Mouse (Mus musculus) kidney, postnatal 25 days (tissue): ENCODE measurements at regions not wholly inside any gene's neighbourhood (a gene's known extent, or its start where the extent isn't known, plus 50 kb on each side); places are given as distances from the start of the nearest gene placed in this dataset.

Source experiments
- DNase-seq, 2 experiments: peaks; one replicate each; pipeline ENCODE4 v3.0.0; 2021; ENCODE audit warnings: mixed read lengths in 2 of 2

- DNase-seq: no peak
Observed at GRCm38 (mm10) chr13:60057761-60058274, 119.3 kb downstream of the Gas1 start.

DNA sequence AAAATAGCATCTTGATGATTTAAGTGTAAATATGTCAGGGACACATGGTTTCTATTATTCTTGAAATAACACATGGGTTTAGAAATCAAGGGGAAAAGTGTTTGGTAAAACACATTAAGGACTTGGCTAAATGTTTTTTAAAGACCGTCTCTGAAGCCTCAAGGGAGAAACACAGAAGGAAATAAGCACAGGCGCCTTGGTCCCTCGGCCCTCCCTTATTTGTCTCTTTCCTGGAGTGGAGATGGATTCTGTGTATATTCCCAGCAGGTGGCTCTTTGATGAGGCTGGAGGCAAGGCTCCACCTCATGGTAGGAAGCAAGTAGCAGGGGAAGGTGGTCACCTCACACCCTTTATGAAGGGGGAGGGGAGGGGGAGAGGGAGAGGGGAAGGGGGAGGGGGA, 122.6 kb downstream of the Gas1 start:
- DNase-seq: no peak

DNA sequence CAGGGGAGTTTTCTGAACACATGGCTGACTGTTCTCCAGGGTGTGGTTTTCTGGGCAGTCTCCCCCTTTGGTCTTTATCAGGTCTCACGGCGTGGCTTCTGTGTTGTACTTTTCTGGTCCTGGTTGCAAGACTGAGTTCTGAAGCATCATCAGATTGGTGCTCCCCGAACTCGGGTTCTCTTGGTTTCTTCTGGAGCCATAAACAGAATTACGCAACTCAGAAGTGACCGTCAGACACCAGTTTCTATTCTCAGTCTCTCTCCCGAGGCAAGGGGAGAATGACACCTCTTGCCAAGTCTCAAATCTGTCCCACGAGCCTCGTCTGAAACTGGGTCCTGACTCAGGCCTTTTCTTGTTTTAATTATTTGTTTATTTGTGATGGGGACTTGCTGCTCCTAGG, 123.1 kb downstream of the Gas1 start:
- DNase-seq: peak in 1 of 2 experiments; percentile 19

DNA sequence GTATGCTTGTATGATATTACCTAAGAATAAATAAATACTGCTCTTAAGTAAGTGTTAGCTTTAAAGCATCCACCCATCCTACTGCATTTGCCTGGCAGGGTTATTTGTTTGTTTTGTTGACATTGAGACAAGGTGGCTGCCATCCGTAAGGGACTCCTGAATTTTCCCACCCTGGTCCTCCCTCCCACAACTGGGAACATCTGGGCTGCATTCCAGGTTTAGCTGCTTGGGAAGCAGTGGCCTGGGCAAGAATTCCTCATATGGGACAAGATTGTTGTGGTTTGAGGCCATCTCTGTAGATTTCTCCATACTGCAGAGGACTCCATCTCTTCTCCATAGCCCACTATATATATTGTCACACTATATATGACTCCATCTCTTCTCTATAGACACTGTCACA, 125.3 kb downstream of the Gas1 start:
- no peak for DNase-seq

GRCm38 (mm10) chr13:60050799-60051580, 126.2 kb downstream of the Gas1 start:
- DNase-seq: no peak

- no peak for DNase-seq
Observed at GRCm38 (mm10) chr13:60049703-60050102, 127.5 kb downstream of the Gas1 start.

- peak in 1 of 2 experiments; percentile 16 for DNase-seq
Observed at GRCm38 (mm10) chr13:60047791-60048730, 129.1 kb downstream of the Gas1 start.

DNA sequence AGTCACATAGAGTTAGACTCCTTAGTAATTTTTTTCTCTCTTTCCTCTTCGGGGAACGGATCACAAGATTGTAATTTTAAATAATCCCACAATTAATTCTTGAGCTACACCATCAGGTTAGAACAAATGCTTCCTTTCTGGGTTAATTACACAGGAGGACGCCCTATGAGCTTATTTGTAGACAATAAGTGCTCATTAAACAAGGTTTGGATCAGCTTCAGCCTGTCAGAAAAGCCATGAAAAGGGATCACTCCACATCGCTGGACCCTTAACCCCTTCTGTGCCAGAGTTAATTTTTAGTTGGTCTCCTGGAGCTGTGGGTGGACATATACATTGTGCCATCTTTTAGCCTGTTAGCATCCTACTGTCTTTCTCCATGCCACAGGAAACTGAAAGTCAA, 131.4 kb downstream of the Gas1 start:
- DNase-seq: no peak

DNA sequence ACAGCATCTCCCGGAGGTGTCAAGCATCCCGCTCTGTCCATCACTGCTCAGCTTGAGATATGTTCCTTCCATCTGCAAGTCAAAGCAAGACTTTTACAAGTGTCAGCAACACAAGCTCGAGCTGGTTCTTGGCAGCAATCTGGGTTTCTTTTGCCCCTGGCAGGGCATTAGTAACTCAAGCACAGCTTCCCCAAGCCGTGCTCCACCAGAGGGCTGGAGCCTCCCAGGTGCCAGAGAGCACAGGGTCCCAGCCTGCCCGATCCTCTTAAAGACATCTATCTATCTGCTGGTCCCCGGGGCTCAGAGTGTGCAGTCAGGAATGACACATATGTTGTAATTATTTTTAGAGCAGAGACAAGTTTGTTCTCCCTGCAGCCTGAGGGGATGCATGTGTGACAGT, 132.3 kb downstream of the Gas1 start:
- DNase-seq: no peak

DNA sequence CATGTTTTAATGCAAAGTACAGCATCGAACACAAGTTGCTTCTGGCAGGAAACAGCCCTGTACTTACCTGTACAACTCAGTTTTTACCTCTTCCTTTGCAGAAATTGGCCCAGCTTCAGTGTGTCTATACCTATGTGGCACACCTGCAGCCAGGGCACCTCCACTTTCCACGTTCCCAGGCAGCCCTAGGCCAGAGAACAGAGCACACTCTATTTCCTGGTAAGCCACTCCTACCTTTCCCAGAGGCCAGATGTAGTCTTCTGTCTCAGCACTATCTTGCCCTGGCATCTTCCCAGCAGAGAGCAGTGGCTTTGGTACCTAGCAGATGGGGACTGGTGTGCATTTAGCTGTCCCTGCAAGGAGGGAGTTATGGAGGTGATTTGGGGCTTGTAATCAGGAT, 134.7 kb downstream of the Gas1 start:
- peak in 1 of 2 experiments; percentile 33 for DNase-seq

- no peak for DNase-seq
Observed at GRCm38 (mm10) chr13:60035536-60036130, 141.5 kb downstream of the Gas1 start.

GRCm38 (mm10) chr13:60033116-60033515, 144.0 kb downstream of the Gas1 start:
- DNase-seq: no peak

GRCm38 (mm10) chr13:60032586-60032985, 144.6 kb downstream of the Gas1 start:
- DNase-seq: no peak

- DNase-seq: peak in 1 of 2 experiments; percentile 24
Observed at GRCm38 (mm10) chr13:60029591-60029990, 147.6 kb downstream of the Gas1 start.

GRCm38 (mm10) chr13:60020175-60020487, 157.0 kb downstream of the Gas1 start:
- DNase-seq: no peak

- peak; percentile 33 to 59 for DNase-seq
Observed at GRCm38 (mm10) chr13:60019291-60020174, 157.6 kb downstream of the Gas1 start.

DNA sequence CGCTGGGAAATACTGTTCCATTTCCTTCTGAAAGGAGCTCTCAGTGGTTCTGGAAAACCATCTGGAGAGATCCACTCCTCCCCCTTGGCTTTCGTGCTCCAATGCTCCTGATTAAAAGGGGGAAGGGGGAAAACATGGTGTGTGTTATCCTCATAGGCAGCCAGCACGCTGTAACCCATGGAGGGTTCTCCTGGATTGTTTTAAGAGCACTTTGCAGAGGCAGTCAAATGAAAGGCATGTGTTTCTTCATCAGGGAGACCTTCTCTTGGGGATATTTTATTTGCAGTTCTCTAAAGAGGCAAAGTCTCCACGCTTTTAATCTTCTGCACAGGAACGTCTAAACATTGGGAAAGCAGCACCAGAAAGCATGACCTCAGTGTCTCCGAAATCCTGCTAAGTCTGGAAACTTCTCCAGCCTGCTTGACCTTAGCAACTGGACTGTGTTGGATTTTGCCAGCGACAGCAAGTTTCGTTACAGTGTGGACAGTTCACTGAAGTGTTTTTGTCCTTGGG, 161.3 kb downstream of the Gas1 start:
- DNase-seq: peak; percentile 61 to 83

DNA sequence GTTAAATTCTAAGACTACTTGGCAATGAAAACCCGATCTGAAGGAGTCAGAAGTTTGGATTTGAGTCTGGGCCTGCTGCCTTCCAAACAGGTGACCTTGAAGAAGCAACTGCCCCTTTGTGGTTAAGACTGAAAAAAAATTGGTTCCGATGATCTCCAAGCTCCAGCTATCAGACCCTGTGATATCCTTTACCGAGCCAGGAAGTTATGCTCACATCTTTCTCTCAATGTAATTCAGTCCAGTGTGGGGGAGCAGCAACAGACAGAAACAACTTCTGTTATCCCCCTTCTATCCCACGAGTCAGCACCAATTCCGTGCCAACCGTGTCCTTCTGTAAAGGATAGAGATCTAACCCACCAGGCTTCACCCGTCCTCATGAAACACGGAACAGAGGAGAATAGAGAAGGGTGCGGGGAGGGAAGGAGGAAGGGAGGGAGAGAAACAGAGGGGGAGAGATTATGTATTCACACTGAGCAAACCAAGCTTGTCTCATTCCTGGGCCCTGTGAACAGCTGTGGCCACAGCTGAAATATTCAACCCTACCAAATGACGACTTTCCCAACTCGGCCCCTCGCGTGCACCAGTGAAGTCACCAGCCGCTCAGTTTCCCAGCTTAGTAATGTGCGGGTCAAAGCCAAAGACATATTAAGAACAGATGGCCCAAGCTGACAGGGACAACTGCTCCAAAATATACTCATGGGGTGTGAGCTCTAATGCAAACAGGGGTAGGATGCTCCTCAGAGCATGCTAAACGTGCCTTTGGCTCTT, 164.9 kb downstream of the Gas1 start:
- DNase-seq: no peak

DNA sequence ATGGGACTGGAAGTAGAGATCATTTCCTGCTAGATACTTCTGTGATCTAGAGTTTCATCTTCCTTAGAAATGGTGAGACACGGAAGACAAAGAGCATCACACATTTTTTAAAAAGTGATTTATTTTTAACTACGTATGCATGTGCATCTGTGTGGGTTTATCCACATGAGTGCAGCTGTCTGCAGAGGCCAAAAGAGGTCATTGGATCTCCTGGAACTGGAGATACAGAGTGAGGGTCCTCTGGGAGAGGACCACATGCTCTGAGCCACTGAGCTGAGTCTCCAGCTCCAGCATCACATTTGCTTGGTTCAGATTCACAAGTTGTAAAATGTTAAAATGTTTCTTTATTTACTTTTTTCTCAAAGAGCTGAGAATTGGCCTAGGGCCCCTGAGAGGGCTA, 166.1 kb downstream of the Gas1 start:
- DNase-seq: no peak

DNA sequence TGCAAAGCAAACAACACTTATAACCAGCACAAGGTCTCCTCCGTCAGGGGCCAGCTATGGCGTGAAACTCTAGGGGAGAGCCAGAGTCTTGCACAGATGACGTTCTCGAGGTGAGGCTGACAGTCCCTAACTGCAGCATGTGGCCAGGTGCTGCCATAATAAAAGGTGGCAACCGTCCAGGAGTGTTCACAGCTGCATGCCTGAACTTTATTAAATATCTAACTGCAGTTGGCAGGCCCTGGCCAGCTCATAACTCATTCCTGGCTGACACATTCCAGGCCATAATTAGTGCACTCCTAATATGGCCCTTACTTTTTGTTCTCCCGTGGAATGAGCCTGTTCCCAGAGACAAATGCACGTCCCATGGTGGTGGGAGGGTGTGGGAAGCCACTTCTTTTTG, 169.6 kb downstream of the Gas1 start:
- peak; percentile 77 to 82 for DNase-seq

DNA sequence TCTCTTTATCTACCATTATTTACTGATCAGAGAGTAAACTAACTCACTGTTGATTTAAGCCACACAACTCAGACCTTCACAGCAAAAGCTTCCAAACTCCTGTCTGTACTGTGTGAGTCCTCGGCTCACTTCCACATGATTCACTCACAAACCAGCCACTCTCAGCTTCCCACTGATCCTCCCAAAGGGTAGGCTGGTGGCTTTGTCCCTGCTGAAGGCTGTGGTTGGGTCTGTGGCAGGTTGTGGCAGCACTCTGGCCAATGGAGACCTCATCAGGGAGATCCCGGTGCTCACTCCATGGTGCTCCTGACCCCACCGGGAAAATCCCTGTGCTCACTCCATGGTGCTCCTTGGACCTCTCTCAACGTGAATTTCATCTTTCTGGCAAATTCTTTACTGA, 170.1 kb downstream of the Gas1 start:
- DNase-seq: no peak
